Mouse (Mus musculus) left cerebral cortex, adult 11 months (tissue): ENCODE measurements around the gene 1700012B09Rik.

ENCODE experiments used
- DNase-seq: peaks from one replicate; pipeline ENCODE4 v3.0.0; 2022; ENCODE audit warnings: low spot score

1700012B09Rik gene

DNA sequence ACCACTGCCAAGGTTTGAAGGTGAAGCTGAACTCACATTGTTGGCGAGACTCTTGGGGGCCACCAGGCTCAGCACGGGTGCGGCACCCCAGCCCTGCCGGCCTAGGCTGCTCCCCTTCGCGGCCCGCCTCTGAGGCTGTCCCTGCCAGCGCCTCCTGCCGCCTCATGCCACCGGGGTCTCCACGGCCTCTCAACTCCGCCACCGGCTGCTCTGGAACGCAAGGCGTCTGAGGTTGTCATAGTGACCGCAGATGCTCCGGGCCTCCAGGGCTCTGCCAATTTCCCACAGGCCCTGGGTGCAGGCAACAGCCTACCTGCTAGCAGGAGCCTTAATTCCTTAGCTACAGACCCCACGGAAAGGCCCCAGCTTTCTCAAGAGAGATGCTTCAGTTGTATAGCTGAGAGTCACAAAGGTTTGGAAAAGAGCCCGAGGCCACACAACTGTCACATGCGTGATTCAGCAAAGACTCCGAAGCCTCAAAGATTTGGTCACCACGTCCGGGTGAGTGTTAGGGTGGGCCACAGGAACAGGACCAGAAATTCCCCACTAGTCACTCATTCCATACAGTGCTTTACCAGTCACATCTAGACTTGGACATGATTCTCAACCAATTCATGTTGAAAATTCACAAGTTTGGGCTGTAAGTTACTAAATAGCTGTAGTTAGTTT lies at the start of gene 1700012B09Rik:
Gene 1700012B09Rik, minus strand, starts transcription at position 228 of the 669 bp plus-strand sequence.
- DNase-seq, result no peak

DNA sequence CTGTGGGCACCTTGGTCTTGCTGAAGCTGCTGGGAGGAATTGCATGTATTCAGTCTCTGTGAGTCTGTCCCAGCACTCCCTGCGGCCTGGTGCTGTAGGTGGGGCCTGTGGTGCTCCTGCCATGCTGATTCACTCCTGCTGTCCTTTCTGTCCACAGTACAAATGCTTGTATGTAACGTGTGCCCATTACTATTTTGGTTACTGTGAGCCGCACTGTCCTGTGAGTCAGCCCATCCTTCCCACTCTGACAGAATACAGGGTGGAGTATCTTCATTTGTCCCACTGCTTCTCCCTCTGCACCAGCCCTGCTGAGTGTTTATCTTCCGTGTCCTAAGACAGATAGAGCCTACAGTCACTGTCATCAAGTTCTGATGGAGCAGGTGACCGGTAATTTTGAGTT lies 39.3 kb upstream of the 1700012B09Rik start:
- DNase-seq, result peak; percentile 25

DNA sequence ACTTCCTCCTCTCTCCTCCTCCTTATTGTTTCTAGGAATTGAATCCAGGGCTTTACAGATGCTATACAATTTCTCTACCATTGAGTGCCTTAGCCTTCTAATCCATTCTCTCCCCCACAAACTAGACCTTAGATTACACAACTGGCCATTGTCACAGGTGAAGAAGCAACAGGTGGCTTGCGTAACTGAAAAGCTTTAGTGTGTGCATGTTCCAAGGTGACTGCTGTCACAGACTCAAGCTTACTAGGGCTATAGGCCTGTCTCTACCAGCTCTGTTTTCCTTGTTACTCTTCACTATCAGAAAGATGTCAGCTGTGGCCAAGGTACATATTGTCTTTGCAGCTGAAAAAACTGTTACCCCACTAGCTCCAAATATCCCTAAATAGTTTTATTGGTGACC lies 36.0 kb upstream of the 1700012B09Rik start:
- no peak for DNase-seq

DNA sequence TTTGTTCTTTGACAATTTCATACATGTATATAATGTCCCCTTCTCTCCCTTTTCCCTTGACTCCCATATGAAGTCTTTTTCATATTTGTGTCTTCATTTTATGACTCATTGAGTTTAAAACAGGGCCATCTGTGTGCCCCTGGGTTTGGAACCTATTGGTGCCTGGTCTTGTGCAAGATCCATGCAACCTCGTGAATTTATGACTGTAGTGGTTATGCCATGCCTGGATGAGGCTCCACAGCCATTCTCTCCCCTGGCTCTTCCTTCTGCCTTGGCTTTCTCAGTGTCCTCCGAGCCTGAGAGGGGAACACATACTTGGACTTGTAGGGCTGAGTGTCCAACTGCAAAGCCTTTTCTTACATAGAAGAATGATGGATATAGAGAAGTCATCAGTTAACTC lies 34.9 kb upstream of the 1700012B09Rik start:
- no peak for DNase-seq

DNA sequence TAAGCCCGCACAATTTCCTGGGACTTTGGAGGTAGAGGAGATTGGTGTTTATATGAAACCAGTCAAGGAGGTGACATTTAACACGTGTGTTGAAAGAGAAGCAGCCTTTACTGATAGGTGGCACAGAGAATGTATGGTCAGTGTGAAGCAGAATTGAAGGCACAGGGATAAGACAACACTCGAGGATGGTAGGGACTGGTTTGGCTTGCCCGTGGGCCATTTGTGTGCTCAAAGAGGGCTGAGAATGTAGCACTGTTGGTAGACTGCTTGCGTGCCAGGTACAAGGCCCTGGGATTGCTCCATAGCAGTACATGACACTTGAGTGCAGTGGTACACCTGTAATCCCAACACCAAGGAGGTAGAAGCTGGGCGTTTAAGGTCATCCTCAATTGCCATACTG lies 16.5 kb upstream of the 1700012B09Rik start:
- DNase-seq, result no peak

DNA sequence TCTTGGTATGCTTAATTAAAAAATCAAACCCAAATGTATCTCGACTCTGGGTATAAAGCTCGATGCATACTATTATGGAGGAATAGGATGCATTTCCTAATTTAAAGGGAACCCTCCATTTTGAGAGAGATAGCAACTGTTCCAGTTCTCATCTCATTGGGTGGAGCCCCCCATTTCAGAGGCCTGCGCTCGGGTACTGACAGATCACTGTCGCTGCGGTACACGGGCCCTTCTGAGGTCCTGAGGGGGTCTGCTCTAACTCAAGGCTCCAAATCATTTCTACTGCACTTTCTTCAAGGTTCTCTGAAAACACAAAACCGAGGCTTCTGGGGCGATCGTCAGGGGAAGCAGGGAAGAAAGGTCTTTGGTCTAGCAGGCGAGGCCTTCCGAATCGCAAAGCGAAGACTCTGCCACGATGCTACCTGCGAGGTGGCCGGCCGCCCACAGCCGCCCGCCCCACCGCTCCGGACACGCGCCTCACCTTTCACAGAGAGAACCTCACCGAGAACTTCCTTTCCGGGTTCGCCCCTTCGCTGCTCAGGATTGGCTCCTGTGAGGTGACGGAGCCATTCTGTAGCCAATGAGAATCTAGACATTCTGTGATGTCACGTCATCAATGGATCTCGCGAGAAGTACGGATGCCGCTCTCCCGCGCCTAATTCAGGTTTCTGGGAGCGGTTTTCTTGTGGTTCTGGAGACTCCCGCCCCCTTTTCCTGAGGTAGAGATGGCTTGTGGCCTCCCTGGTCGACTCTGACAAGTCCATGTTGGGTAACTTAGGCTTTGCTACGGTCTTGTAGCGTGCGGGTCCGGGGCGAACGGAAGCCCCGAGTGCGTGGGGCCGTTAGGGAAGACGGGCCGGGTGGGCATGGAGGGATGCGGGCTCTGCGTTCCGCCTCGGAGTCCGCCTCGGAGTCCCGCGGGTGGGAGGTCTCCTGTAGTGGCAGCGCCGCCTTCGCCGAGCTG lies 13.5 kb upstream of the 1700012B09Rik start, which contains the start of the genes Mre11a and Ankrd49:
Gene Mre11a, plus strand, starts transcription at position 616 of the 964 bp plus-strand sequence.
Gene Ankrd49, minus strand, starts transcription at position 818 of the 964 bp plus-strand sequence.
- peak; percentile 94 for DNase-seq

DNA sequence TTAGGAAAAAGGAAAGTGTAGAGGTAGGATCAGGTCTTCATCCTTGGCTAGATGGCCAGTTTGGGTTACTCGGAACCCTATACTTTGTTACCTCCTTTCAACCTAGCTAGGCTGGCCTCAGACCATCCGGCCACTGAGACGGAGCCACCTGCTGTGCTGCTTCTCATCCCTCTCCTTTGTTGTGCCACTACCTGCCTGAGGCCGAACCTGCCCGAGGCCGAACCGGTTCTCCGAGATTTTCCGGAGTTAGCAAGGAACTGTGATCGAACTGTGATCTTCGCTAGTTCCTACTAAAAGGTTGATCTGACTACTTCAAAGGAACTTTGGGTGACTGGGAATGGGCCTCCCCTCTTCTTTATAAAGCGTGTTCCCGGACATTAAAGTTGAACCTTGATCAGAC lies 7.5 kb upstream of the 1700012B09Rik start:
- no peak for DNase-seq

DNA sequence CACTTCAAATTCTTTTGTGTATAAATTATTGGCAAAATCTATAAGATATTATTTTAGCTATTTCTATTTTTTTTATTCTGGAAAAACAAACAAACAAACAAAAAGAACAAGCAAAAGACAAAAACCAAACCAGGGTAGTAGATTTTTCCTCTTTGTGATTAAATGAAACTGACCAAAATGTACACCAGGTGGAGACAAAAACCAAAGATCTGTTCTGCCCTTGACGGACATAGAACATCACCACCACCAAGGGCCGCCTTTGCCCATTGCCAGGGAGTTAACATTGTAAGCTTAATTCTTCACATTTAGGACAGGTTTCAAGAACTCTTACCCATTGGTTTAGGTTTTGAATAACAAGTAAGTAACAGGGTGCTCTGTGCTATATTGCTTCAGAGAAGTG lies 3.0 kb upstream of the 1700012B09Rik start:
- DNase-seq, result no peak

DNA sequence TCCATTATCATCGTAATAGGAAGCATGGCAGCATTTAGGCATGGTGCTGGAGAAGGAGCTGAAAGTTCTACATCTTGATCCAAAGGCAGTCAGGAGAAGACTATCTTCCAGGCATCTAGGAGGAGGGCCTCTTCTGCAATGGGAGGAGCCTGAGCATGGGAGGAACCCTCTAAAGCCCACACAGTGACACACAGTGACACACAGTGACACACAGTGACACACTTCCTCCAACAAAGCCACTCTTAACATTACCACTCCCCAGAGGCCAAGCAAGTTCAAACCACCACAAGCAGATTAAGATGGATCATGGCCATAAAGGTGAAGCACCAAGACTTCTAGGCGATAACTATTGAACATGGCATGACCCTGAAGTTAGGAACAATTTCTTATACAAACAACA lies 1.2 kb upstream of the 1700012B09Rik start:
- no peak for DNase-seq

DNA sequence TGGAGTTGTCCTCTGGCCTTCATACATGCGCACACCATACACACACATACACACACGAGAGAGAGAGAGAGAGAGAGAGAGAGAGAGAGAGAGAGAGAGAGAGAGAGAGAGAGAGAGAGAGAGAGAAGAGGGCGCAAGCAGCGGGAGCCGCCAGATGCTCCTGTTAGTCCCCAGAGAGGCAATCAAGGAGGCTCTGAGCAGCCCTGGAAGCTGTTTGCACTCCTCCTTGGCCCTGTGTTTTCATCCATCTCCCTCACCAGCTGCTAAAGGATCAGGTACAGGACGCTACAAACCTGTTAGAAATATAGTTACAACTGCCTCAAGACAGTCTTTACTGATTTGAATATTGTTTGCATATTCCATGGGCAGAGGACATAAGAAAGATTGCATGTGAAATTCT lies 1.0 kb downstream of the 1700012B09Rik start:
- DNase-seq, result no peak

DNA sequence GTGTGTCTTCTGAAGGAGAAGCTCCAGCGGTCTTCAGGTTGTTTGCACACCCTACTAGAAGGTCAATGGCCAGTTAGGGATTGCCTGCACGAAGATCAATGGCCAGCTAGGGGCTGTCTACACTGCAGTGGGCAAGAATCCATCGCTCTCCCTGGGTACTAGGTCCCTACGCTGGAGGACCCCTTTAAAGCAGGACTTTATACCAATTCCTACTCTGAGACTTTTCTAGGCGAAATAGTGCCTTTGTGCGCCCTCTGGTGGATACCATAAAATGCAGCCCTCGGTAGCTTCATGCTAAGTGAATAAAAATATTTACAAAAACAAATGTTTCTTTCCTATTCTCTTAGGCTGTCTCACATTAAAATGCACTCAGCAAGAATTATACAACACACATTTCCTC lies 6.1 kb downstream of the 1700012B09Rik start:
- no peak for DNase-seq

DNA sequence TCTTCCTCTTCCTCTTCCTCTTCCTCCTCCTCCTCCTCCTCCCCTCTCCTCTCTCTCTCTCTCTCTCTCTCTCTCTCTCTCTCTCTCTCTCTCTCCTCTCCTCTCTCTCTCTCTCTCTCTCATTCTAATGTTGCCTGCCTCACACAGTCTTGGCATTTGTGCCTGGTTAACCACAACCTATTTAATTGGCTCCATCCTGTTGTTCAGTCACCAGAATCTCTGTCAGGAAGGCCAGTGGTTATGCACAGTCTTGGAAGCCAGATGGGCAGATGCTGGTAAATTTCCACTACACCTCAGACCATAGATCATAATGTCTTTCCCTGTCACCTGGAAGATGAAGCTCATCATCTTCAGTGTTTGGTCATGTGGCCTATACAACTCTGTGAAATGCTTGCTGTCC lies 11.6 kb downstream of the 1700012B09Rik start:
- no peak for DNase-seq

DNA sequence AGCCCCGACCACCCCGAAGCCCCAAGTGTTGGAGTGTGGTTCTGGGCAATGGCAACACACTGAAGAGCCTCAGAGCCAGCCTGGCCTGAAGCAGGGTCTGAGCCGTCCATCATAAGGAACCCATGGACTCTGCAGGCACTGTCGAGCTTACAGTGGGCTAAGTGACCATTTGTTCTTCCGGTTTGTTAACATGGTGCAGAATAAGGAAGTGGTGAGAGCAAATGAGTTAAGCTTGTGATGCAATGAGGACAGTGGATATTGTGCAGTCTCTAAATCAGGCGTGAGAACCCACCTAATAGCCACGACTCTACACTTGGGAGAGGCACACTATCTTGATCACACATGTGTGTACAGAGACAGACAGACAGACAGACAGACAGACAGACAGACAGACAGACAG lies 12.2 kb downstream of the 1700012B09Rik start:
- DNase-seq, result no peak

DNA sequence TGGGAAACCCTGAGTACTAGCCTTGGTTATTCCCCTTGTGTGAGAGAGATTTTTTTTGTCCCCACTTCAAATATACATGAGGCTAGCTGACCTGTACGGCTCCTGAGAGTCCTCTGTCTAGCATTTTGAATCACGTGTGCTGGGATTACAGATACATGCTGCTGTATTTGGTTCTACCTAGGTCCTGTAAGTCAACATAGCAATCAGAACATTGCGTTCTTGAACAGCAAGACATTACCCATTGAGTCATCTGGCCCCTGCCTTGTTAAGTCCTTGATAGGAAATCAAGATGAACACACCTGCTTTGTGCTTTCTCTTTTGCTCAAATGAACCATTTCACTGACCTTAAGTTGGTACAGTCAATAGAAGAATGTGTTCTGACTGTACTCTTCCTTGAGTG lies 16.4 kb downstream of the 1700012B09Rik start:
- no peak for DNase-seq

DNA sequence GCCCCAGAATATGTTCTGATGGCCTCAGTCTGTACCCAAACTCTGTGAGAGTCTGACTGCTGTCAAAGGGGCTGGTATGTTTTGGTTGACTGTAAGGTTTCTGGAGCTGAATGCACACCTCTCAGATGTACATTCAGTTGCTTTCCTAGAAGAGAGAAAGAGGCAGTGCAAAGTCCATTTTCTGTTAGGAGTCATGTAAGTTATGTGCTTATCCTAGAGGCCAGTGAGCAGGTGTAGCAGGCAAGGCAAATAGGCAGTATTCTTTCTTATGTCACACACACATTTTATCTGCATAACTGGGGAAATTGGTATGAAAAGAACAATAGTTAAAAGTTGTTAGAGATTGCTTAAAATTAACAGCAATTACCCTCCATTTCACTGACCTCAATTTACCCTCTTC lies 16.9 kb downstream of the 1700012B09Rik start:
- no peak for DNase-seq

DNA sequence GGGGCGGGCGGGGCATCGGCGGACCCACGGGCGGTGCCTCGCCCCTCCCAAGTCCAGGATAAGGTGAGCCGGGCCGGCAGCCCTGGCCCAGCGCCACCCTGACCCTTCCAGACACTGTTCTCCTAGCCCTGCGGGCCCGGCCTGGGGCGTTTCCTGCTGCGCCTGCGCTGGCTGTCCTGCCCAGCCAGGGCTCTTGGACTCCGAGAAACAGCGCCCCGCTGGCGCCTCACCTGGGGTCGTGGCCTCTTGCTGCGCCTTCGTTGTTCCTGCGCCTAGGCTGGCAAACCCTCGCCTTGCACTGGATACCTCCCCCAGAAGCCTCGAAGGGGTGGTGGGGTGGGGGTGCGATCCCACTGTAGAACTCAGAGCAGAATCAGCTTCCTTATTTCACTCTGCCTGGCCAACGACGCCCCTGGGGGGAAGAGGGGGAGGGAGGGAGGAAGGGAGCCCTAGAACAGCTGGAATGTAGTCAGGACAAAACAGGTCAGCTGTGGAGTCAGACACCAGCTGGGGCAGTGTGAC lies 18.8 kb downstream of the 1700012B09Rik start, which contains the start of gene Fut4:
Gene Fut4, minus strand, starts transcription at position 393 of the 522 bp plus-strand sequence.
- no peak for DNase-seq

DNA sequence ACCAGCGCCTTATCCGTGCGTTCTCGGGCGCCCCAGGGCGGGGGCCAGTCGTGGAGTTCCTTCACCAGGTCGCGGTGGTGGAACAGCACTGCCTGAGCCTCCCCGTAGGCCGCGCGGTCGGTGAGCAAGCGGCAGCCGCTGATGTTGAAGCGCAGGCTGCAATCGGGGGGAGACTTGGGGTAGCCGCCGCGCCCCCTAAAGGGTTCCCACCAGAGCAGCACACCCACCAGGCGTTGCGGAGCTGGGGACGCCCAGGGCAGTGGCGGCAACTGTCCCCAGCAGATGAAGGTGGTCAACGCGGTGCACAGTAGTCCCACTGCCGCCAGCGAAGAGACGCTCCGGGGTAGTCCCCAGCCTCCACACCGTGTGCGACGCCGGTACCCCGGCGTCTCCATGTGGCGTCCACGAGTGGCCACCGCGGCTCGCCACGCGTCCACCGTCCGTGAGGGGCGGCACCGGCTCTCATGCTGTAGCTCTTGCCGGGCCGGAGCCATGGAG lies 19.3 kb downstream of the 1700012B09Rik start:
- no peak for DNase-seq

DNA sequence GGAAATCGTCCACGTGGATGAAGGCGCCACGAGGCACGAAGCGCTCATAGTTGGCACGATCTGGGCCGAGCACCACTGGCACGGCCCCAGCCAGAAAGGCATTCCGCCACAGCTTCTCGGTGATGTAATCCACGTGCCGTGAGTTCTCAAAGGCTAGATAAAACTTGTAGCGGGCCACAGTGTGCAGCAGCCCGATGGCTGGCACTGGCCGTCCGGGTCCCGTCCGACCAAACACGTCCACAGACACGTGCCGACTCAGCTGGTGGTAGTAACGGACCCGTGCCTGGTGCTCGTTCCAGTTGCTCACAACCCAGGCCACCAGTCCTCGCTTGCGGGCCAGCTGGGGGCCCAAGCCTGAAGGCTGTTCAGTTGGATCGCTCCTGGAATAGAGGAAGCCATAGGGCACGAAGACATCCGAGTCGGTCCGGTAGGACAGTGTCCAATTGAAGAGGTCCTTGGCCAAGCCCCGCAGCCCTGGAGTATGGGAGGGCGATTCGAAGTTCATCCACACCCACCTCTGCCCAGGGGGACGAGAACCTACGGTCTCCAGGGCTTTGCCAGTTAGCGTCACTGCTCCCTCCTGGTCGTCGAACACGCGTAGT lies 19.8 kb downstream of the 1700012B09Rik start:
- no peak for DNase-seq

DNA sequence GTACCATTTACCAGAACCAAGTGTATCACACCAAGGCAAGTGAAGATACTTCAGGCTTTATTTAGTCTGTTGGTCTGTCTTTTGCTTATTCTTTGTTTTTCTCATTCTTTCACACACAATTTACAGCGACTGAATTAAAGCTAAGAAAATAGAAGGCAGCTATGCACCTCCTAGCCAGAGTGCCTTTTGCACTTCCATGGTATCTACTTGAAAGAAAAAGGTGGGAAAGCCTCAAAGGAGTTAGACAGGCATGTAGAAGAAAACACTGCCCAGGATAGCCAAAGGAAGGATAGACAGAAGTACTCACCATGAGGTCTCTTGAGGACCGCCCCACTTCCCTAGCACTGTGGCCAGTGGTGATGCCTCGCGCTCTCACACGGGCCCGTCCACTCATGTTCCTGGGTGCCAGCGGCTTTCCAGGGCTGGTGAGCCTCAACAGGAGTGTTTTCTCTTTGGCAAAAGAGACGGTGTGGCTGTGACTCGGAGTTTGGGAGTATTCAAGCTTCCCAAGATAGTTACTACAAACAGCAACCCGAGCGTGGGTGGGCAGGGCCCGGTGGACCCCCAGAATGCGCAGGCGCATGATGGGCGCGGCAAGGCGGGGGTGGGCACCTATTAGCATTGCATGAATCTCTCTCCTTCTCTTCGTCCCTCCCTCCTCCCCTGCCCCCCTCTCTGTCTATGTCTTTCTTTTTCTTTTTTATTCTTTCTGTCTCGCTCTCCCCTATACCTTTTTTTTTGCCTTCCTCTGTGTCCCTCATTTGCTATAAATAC lies 30.5 kb downstream of the 1700012B09Rik start, which contains the start of gene Piwil4:
Gene Piwil4, minus strand, starts transcription at position 583 of the 774 bp plus-strand sequence.
- no peak for DNase-seq

DNA sequence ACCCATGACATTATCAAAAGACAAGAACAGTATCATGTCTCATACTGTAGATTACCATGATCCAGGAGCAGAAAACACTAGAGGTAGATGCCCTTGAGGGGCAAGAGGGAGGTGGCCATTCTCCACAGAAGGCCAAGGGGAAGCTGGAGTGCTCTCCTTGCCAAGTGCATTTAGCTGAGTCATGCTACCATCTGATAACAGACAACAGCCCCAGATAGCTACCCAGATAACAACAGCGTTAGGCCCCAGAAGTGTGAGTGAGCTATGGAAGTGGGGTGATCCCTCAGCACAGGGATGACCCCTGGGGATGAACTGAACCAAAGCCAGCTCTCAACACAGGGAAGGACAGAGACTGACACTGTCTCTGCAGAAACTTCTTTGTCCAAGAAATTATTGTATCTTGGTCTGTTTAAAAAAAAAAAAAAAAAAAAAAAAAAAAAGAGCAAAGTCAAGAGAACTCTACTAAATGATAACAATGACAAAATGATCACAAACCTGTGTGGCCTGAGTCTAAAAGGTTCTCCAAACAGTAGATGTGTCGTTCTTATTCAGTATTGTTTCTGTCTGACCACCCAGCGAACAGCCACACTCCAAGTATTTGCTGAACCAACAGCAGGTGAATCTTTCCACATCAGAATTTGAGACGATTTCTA lies 31.2 kb downstream of the 1700012B09Rik start:
- no peak for DNase-seq
